Mouse (Mus musculus): ENCODE data around the gene Gmpr.

DNA sequence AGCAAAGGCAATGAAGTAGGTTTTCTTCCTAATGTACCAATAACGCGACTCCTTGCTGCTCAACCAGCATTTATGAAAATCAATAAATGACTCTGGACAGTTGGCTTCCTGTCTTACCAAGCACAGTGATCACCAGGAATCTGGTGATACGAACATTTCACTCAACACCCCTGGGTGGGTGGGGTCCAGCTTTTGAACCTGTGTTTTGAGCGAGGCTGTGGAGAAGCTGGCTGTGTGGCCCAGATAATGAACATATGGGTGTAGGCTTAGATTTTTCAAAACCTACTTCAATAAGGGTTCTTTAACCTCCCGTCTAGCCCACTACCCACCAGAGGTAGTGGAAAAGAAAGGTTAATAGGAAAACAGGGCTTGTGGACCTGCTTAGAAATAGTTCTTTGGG is 4.5 kb upstream of the Gmpr start:
- TF ChIP-seq POLR2A (IDR thresholded peaks at IDR 0.05; ENCODE audit: low read depth, low read length) (no peak), CTCF (IDR thresholded peaks at IDR 0.05; ENCODE audit: borderline replicate concordance, insufficient read depth, low read length) (no peak)
